Mouse (Mus musculus): ENCODE measurements around the gene Slamf6. TPM values are rescaled to one million over a fixed set of nuclear protein-coding genes. Genes with fewer than 3 reads are reported as not detected.

Gene Slamf6
- total and polyA plus RNA-seq, 2 experiments from 2014 or later: 0.11 TPM; not detected in 1

DNA sequence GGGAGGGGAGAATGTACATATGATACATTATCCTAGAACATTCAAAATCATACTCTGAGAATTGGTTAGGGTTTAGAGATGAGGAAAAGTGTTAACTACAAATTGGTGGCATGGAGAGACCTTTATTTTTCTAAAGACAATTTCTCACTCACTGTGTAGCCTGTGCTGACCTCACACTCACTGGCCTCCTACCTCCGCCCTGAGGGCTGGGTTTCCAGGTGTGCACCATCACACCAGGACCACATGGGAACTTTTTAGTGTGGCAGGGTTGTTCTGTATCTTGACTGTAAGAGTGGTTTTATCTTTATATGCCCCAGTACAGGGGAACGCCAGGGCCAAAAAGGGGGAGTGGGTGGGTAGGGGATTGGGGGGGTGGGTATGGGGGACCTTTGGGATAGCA is 60.6 kb downstream of the Slamf6 start:
- no peak for ATAC-seq (ENCODE audit: insufficient read depth, low read depth)
- Histone ChIP-seq H3K27me3 (ENCODE audit: control insufficient read depth, insufficient read depth, low read length) (no peaks in the 10 kb centered on the region), H3K4me3 (ENCODE audit: low read depth, low read length) (no peak overlapping the region), H3K27ac (ENCODE audit: low read depth) (no peak overlapping the region), H3K9me3 (replicated peaks; ENCODE audit: control insufficient read depth, low read length) (no peaks in the 10 kb centered on the region), H3K4me1 (ENCODE audit: control insufficient read depth, insufficient read depth) (no peaks in the 10 kb centered on the region), H3K9ac (replicated peaks; ENCODE audit: low read depth, low read length) (no peak overlapping the region), H3K4me2 (ENCODE audit: low read depth, low read length) (no peak overlapping the region), H3K36me3 (replicated peaks; ENCODE audit: control insufficient read depth, insufficient read depth, low read length) (no peaks in the 10 kb centered on the region)
- TF ChIP-seq CTCF (IDR thresholded peaks at IDR 0.05; ENCODE audit: low read depth) (no peak), EP300 (IDR thresholded peaks at IDR 0.05; ENCODE audit: low read depth) (no peak)
- 74% methylated on average over 2 of the region's 2 CpGs for WGBS
- no peak for DNase-seq (ENCODE audit: low spot score)

- ATAC-seq (ENCODE audit: insufficient read depth, low read depth) (no peak), DNase-seq (ENCODE audit: low spot score) (no peak)
- Histone ChIP-seq H3K27ac (ENCODE audit: low read depth) (no peak overlapping the region), H3K9me3 (replicated peaks; ENCODE audit: control insufficient read depth, low read length) (no peaks in the 10 kb centered on the region), H3K4me3 (ENCODE audit: low read depth, low read length) (no peak overlapping the region), H3K4me1 (ENCODE audit: control insufficient read depth, insufficient read depth) (no peaks in the 10 kb centered on the region), H3K4me2 (ENCODE audit: low read depth, low read length) (no peak overlapping the region), H3K27me3 (ENCODE audit: control insufficient read depth, insufficient read depth, low read length) (no peaks in the 10 kb centered on the region), H3K9ac (replicated peaks; ENCODE audit: low read depth, low read length) (no peak overlapping the region), H3K36me3 (replicated peaks; ENCODE audit: control insufficient read depth, insufficient read depth, low read length) (no peaks in the 10 kb centered on the region)
- no peak for TF ChIP-seq EP300 (IDR thresholded peaks at IDR 0.05; ENCODE audit: low read depth)
- TF ChIP-seq CTCF (IDR thresholded peaks at IDR 0.05; ENCODE audit: low read depth): no peak
- WGBS: 90% methylated on average over 13 of the region's 13 CpGs
Observed at GRCm38 (mm10) chr1:171979969-171980730, 62.8 kb downstream of the Slamf6 start.

- DNase-seq (ENCODE audit: low spot score) (no peak), ATAC-seq (ENCODE audit: insufficient read depth, low read depth) (no peak)
- H3K9me3 ChIP-seq (replicated peaks; ENCODE audit: control insufficient read depth, low read length): 0 out of 2 replicates have a peak, but pooled peaks cover 6% of the 10 kb centered on the region
- H3K9ac ChIP-seq (replicated peaks; ENCODE audit: low read depth, low read length): no peak overlapping the region
- no peak overlapping the region for H3K4me2 ChIP-seq (ENCODE audit: low read depth, low read length)
- no peak overlapping the region for H3K4me3 ChIP-seq (ENCODE audit: low read depth, low read length)
- TF ChIP-seq EP300 (IDR thresholded peaks at IDR 0.05; ENCODE audit: low read depth) (no peak), CTCF (IDR thresholded peaks at IDR 0.05; ENCODE audit: low read depth) (no peak)
- no peaks in the 10 kb centered on the region for H3K4me1 ChIP-seq (ENCODE audit: control insufficient read depth, insufficient read depth)
- H3K36me3 ChIP-seq (replicated peaks; ENCODE audit: control insufficient read depth, insufficient read depth, low read length): no peaks in the 10 kb centered on the region
- 55% methylated on average over 5 of the region's 5 CpGs for WGBS
- H3K27me3 ChIP-seq (ENCODE audit: control insufficient read depth, insufficient read depth, low read length): no peaks in the 10 kb centered on the region
- H3K27ac ChIP-seq (ENCODE audit: low read depth): no peak overlapping the region
Observed at GRCm38 (mm10) chr1:171982170-171982569, 64.9 kb downstream of the Slamf6 start.

DNA sequence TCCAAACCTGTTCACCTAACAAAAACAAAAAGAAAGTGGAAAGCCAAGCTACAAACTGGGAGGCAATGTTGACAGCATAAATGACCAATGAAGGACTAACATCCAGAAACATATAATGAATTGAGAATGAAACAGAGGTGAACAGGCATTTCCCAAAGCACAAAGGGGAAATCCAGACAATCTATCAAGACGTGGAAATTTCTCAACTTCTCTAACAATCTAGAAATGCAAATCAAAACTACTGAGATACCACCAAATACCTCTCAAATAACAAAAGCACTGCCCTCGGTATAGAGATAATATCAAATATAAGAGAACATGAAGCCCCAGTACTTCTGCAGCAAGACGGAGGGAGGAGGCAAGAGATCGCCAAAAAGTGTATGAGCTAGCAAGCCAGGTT is 65.4 kb downstream of the Slamf6 start:
- H3K4me1 ChIP-seq (ENCODE audit: control insufficient read depth, insufficient read depth): no peaks in the 10 kb centered on the region
- no peak for ATAC-seq (ENCODE audit: insufficient read depth, low read depth)
- no peaks in the 10 kb centered on the region for H3K27me3 ChIP-seq (ENCODE audit: control insufficient read depth, insufficient read depth, low read length)
- no peak for TF ChIP-seq EP300 (IDR thresholded peaks at IDR 0.05; ENCODE audit: low read depth)
- no peak for TF ChIP-seq CTCF (IDR thresholded peaks at IDR 0.05; ENCODE audit: low read depth)
- no peak overlapping the region for H3K4me3 ChIP-seq (ENCODE audit: low read depth, low read length)
- H3K27ac ChIP-seq (ENCODE audit: low read depth): no peak overlapping the region
- DNase-seq (ENCODE audit: low spot score): no peak
- 64% methylated on average over 4 of the region's 4 CpGs for WGBS
- H3K4me2 ChIP-seq (ENCODE audit: low read depth, low read length): no peak overlapping the region
- H3K9me3 ChIP-seq (replicated peaks; ENCODE audit: control insufficient read depth, low read length): 0 out of 2 replicates have a peak, but pooled peaks cover 6% of the 10 kb centered on the region
- H3K36me3 ChIP-seq (replicated peaks; ENCODE audit: control insufficient read depth, insufficient read depth, low read length): no peaks in the 10 kb centered on the region
- no peak overlapping the region for H3K9ac ChIP-seq (replicated peaks; ENCODE audit: low read depth, low read length)

DNA sequence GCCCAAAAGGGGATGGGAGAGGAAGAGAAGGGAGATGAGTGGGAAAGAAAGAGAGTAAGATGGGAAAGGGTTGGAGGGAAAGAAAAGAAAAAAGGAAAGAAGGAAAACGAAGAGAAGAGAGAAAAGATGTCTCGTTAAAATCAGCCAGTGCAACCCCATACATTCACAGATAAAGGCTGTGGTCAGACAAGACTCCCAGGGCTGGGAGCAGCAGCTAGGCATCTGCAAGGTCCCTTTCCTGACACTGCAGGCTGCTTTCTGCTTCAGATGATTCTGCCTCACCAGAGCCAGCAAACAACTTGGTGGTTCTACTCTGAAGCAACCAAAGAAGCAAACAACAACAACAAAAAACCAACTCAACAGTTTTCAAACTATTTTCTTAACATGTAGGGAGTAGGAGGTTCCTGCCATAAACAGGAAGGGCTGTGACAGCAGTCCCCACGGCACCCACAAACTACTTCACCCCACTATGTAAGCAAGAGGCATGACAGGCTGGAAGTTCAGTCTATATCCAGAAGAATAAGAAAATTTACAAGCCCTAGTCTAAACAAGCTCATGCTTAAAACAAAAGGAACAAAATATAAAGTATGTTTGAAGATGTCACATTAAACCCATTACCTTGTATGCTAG is 66.2 kb downstream of the Slamf6 start:
- DNase-seq (ENCODE audit: low spot score) (no peak), ATAC-seq (ENCODE audit: insufficient read depth, low read depth) (no peak)
- Histone ChIP-seq H3K27me3 (ENCODE audit: control insufficient read depth, insufficient read depth, low read length) (no peaks in the 10 kb centered on the region), H3K9me3 (replicated peaks; ENCODE audit: control insufficient read depth, low read length) (0 out of 2 replicates have a peak, but pooled peaks cover 6% of the 10 kb centered on the region), H3K4me1 (ENCODE audit: control insufficient read depth, insufficient read depth) (no peaks in the 10 kb centered on the region), H3K4me3 (ENCODE audit: low read depth, low read length) (no peak overlapping the region), H3K9ac (replicated peaks; ENCODE audit: low read depth, low read length) (no peak overlapping the region), H3K36me3 (replicated peaks; ENCODE audit: control insufficient read depth, insufficient read depth, low read length) (no peaks in the 10 kb centered on the region), H3K27ac (ENCODE audit: low read depth) (no peak overlapping the region), H3K4me2 (ENCODE audit: low read depth, low read length) (no peak overlapping the region)
- WGBS: 52% methylated on average over 3 of the region's 3 CpGs
- TF ChIP-seq EP300 (IDR thresholded peaks at IDR 0.05; ENCODE audit: low read depth): no peak
- no peak for TF ChIP-seq CTCF (IDR thresholded peaks at IDR 0.05; ENCODE audit: low read depth)
